Mouse (Mus musculus) embryonic facial prominence, embryonic 10.5 days (tissue): ENCODE measurements at regions not wholly inside any gene's neighbourhood (a gene's known extent, or its start where the extent isn't known, plus 50 kb on each side); places are given as distances from the start of the nearest gene placed in this dataset.

Experiments
- DNase-seq: peaks from one replicate; pipeline ENCODE4 v3.0.0-alpha.2; 2017; ENCODE audit warnings: low spot score
- H3K27ac ChIP-seq: fragments of 300-500 bp; sonication (generic); replicated peaks from 2 replicates; pipeline ENCODE4 v1.5.1; 2016; ENCODE audit warnings: mild to moderate bottlenecking
- H3K27me3 ChIP-seq: fragments of 300-500 bp; sonication (generic); replicated peaks from 2 replicates; pipeline ENCODE4 v1.6.1; 2016; ENCODE audit warnings: low read depth, mild to moderate bottlenecking; ENCODE audit not compliant: poor library complexity, severe bottlenecking
- H3K36me3 ChIP-seq: fragments of 300-500 bp; sonication (generic); replicated peaks from 2 replicates; pipeline ENCODE4 v1.6.1; 2016; ENCODE audit warnings: mild to moderate bottlenecking, moderate library complexity
- H3K4me1 ChIP-seq: fragments of 300-500 bp; sonication (generic); 2 replicates; pipeline ENCODE4 v1.6.1; 2016
- H3K4me3 ChIP-seq: fragments of 300-500 bp; sonication (generic); 2 replicates; pipeline ENCODE4 v1.5.1; 2016; ENCODE audit warnings: mild to moderate bottlenecking, moderate library complexity
- H3K9me3 ChIP-seq: fragments of 300-500 bp; sonication (generic); 2 replicates; pipeline ENCODE4 v1.6.1; 2016; ENCODE audit warnings: mild to moderate bottlenecking
- WGBS: fragments of 180-500 bp; shearing (Covaris S2); methylation state at CpG from one replicate; pipeline ENCODE4 v1.1.7; 2016; 5-methylcytosine and 5-hydroxymethylcytosine counted together

DNA sequence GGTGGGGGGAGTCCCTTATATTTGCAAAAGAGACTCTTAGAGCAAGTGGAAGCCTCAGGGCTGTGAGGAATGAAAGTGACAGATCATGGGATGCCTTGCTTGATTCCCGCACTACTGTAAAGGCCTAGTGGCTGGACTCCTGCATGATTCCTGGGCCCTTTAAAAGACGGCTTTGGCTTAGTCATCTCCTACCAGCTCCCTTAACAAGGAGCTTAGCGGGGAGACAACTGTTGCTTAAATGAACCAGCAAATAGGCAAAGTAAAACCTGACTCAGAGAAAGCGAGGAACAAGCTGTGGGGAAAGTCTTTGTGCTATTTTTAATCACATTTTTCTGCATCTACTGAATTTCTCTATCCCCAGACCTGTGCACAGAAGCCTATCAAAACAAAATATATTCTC is 165.5 kb downstream of the Emp1 start:
- DNase-seq = no peak
- no peak overlapping the region for H3K4me3 ChIP-seq
- H3K27ac ChIP-seq = no peak overlapping the region
- no peaks in the 10 kb centered on the region for H3K9me3 ChIP-seq
- peaks cover 7% of the 10 kb centered on the region for H3K4me1 ChIP-seq
- no peaks in the 10 kb centered on the region for H3K36me3 ChIP-seq
- H3K27me3 ChIP-seq = no peaks in the 10 kb centered on the region
- WGBS = 58% methylated on average over 4 of the region's 4 CpGs

DNA sequence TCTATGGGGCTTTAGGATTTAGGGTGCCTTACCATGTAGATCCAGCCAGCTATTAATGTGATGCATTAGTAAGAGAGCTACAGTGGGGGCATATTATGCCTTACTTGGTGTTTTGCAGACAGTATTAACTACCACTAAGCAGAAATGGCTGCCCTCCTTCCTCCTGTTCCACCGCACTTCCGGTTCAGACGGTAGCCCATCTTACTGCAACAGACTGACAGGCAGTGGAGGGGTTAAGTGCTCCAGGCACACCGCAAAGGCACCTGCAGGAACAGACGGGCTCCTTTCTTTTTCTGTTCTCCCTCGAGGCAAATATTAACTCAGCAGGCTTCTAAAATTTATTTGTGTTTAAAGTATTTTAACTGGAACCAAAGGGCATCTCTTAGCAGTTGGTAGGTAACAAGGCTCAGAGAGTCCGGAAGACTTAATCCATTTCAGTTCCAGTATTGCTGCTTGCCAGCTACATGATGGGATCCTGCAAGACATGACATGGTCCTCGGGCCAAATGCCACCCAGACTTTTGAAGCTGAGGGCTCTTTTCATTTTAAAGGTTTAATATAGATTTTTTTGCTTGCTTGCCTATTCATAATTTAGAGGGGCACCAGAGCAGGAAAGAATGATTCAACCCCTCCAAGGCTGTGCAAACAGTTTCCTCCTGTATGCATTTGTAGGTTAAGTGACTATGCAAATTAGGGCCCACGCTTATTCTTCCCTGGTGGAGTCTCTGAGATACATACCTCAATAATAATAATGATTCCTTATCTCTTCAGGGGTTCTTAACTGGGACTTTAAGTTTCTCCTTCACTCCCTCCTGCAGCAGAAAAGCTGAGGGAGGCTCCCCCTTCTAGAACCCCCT is 177.7 kb downstream of the Emp1 start:
- Histone ChIP-seq H3K36me3 (no peaks in the 10 kb centered on the region), H3K27ac (no peak overlapping the region), H3K27me3 (no peaks in the 10 kb centered on the region), H3K4me1 (0 out of 2 replicates have a peak, but pooled peaks cover 3% of the 10 kb centered on the region), H3K9me3 (no peaks in the 10 kb centered on the region), H3K4me3 (no peak overlapping the region)
- WGBS = 49% methylated on average over 9 of the region's 9 CpGs
- no peak for DNase-seq

DNA sequence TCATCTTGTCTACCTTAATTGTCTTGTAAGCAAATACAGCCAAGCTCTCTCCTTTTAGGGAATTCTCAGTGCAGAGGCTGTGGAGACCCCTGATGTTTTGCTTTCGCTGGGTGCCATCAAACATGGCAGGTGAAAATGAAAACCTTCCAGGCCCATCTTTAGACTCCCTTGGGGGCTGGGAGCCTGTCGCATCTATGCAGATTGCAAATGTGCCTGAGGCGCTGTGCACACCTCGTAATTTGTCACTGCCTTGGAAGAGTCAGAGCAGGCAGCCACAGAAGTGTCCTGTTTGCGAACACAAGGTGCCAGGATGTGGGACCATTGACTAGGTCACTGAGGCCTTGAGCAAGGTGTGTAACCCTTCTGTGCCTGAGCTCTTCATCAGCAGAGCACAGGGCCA is 179.2 kb downstream of the Emp1 start:
- H3K27ac ChIP-seq = no peak overlapping the region
- DNase-seq = no peak
- 0 out of 2 replicates have a peak, but pooled peaks cover 3% of the 10 kb centered on the region for H3K4me1 ChIP-seq
- 72% methylated on average over 5 of the region's 5 CpGs for whole genome bisulfite sequencing
- H3K4me3 ChIP-seq = no peak overlapping the region
- no peaks in the 10 kb centered on the region for H3K36me3 ChIP-seq
- H3K27me3 ChIP-seq = no peaks in the 10 kb centered on the region
- no peaks in the 10 kb centered on the region for H3K9me3 ChIP-seq

DNA sequence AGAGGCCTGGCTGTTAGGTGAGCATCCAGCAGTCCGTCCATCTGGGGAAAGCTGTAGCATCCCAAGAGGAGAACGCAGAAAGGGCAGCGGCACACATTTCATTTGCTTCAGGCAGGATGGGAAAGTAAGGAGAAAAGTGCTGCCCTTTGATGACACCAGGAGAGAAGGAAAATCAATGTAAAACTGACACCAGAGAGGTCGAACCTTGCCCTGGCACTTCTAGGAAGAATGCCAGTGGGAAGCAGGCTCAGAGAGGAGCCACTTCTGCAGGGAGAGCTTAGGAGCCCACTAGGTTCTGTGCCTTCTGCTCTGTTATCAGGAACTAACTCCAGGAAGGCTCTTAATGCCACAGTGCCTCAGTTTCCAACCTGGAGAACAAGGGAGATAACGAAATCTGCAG is 180.0 kb downstream of the Emp1 start:
- 58% methylated on average over 5 of the region's 5 CpGs for WGBS
- Histone ChIP-seq H3K36me3 (no peaks in the 10 kb centered on the region), H3K4me3 (no peak overlapping the region), H3K27me3 (no peaks in the 10 kb centered on the region), H3K4me1 (0 out of 2 replicates have a peak, but pooled peaks cover 3% of the 10 kb centered on the region), H3K27ac (no peak overlapping the region), H3K9me3 (no peaks in the 10 kb centered on the region)
- no peak for DNase-seq

DNA sequence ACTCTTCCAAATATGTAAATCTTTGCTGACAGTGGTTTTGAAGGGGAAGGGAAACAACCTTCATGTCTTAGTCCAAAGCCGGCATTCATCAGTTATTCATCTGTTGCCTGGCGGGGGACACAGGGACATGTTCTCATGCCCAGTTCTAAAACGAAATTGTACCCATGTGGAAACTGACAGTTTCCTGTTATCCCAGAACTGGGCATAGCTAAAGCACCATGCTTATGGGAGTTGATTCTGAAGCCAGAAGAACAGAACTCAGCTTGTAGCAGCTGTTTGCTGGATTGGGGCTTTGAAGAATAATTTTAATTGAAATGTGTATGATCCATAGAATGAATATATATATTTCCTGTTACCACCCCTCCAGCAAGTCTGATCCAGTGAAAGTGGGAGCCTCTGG is 181.0 kb downstream of the Emp1 start:
- 86% methylated on average over 3 of the region's 3 CpGs for WGBS
- no peak for DNase-seq

DNA sequence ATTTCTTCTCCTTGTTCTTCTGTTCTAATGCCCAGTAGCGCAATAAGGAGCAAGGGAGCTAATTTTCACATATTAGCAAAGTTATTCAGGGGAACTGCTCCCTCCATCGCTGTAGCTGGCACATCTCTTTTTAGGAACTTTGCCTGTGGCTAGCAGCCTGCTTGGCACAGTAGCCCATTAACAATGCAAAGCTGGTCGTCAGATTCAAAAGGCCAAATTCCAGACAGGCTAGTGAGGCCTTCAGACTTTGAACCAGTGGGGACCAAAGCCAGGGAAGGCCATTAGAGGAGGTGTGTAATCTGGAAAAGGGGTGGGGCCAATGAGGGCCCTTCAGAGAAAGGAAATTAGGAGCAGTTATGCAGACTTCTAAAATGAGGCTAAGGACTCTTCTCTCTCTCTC is 181.5 kb downstream of the Emp1 start:
- no peak overlapping the region for H3K4me3 ChIP-seq
- no peak overlapping the region for H3K27ac ChIP-seq
- no peak for DNase-seq
- H3K9me3 ChIP-seq = no peaks in the 10 kb centered on the region
- WGBS = 54% methylated on average over 3 of the region's 3 CpGs
- 0 out of 2 replicates have a peak, but pooled peaks cover 3% of the 10 kb centered on the region for H3K4me1 ChIP-seq
- H3K36me3 ChIP-seq = no peaks in the 10 kb centered on the region
- H3K27me3 ChIP-seq = no peaks in the 10 kb centered on the region

More for the DNA sequence above, 181.0 kb downstream of the Emp1 start:
- Histone ChIP-seq H3K4me3 (no peak overlapping the region), H3K27ac (no peak overlapping the region), H3K36me3 (no peaks in the 10 kb centered on the region), H3K27me3 (no peaks in the 10 kb centered on the region), H3K9me3 (no peaks in the 10 kb centered on the region), H3K4me1 (0 out of 2 replicates have a peak, but pooled peaks cover 3% of the 10 kb centered on the region)

DNA sequence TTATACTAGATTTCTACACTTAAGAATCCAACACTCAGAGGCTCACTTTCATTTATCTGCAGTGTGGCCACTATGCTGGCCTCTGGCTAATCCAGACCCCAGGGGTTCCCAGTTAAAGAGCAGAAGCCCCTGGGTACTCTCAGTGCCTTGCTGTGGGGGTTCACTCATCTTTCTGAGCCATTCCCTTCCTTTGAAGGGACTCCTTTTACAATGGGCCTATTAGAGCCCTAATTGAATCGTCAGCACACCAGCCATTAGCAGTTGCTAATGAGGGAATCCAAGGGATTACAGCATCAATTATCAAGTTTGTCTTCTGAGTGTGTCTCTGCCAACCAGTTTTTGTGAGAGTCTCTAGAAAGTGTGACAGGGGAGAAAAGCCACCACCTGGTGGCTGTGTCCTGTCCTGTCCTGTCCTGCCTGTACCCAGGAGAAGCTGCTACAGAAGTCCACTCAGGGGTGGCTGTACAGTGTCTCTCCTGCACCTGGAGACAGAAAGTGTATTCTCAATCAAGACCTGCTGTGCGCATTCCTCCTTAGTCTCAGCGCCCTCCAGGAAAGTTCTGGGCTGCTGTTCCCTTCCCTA is 188.1 kb downstream of the Emp1 start:
- no peak overlapping the region for H3K27ac ChIP-seq
- no peak for DNase-seq
- 37% methylated on average over 3 of the region's 3 CpGs for WGBS

DNA sequence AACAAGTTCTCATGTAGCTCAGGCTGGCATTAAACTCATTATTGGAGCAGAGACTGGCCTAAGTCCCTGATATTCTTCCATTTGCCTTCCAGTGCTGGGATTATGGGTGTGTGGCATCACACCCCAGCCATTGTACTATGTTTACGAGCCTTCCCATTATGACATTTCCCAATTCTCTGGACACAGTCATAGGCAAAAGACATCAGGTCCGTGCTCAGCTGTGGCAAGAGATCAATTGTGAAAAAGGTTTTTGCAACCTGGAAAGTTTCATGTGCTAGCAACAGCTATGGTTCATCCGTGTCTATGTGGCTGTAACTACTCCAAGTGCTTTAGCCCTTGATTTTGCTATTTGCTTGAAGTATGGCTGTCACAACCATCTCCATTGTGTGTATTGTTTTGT is 190.1 kb downstream of the Emp1 start:
- no peaks in the 10 kb centered on the region for H3K9me3 ChIP-seq
- DNase-seq = no peak
- H3K27ac ChIP-seq = no peak overlapping the region
- H3K27me3 ChIP-seq = no peaks in the 10 kb centered on the region
- 0 out of 2 replicates have a peak, but pooled peaks cover 3% of the 10 kb centered on the region for H3K4me1 ChIP-seq
- H3K4me3 ChIP-seq = no peak overlapping the region
- no peaks in the 10 kb centered on the region for H3K36me3 ChIP-seq
- WGBS = 87% methylated on average over 3 of the region's 3 CpGs

More for the DNA sequence above, 188.1 kb downstream of the Emp1 start:
- Histone ChIP-seq H3K36me3 (no peaks in the 10 kb centered on the region), H3K27me3 (no peaks in the 10 kb centered on the region), H3K9me3 (no peaks in the 10 kb centered on the region), H3K4me3 (no peak overlapping the region), H3K4me1 (0 out of 2 replicates have a peak, but pooled peaks cover 3% of the 10 kb centered on the region)

DNA sequence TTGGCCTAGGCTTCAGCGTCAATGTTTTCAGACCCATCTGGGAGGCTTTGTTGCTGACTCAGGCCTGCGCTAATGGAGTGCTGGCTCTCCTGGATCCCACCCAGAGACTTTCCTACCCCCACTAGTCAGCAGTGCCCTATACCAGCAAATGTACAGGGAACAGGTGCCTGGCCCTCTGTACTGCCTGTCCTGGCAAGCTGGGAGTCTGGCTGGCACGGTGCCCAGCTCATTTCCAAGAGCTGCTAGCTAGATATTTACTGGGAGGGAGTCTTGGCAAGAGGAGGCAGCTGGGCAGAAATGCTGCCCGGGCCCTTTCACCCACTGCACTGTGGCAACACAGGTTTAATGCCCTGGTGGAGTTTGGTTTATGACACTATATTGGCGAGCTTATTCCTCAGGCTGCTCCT is 197.2 kb downstream of the Emp1 start:
- no peaks in the 10 kb centered on the region for H3K9me3 ChIP-seq
- DNase-seq = no peak
- H3K4me1 ChIP-seq = no peaks in the 10 kb centered on the region
- H3K27ac ChIP-seq = no peak overlapping the region
- no peaks in the 10 kb centered on the region for H3K36me3 ChIP-seq
- H3K4me3 ChIP-seq = no peak overlapping the region
- no peaks in the 10 kb centered on the region for H3K27me3 ChIP-seq
- WGBS = 85% methylated on average over 5 of the region's 5 CpGs

DNA sequence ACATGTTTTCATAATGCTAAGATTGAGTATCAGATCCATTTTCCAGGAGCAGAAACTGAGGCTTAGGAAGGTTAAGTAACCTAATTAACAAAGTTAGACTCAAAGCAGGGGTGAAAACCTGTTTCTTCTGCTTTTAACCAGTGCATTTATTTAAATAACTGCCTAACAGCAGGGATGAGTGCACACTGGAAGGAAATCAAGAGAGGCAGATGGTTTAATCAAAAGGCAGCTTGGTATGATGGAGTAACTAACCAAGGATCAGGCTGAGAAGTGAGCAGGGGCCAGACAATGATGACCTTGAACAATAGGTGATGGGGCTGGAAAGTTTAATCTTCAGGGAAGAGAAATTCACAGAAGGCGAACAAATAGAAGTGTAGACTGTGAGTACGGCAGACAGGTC is 199.9 kb downstream of the Emp1 start:
- no peaks in the 10 kb centered on the region for H3K27me3 ChIP-seq
- no peak for DNase-seq
- H3K9me3 ChIP-seq = no peaks in the 10 kb centered on the region
- H3K36me3 ChIP-seq = no peaks in the 10 kb centered on the region
- WGBS = 88% methylated on average over 2 of the region's 2 CpGs
- H3K4me1 ChIP-seq = no peaks in the 10 kb centered on the region
- H3K27ac ChIP-seq = no peak overlapping the region
- no peak overlapping the region for H3K4me3 ChIP-seq

DNA sequence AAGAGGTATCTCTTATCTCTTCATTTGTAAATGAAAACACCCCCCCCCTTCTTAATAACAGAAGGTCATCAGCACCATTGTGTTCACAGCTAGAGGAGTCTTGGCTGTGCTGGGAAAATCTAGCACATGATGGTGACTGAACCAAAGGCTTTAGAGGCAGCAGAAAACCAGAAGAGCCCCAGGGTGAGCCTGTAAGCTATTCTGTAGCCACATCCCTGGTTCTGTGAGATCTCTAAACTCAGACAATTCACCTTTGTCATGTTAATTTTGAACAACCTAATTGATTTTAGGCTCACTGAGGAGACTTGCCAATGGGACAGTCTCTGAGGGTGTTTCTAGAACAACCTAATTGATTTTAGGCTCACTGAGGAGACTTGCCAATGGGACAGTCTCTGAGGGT is 201.4 kb downstream of the Emp1 start:
- no peak overlapping the region for H3K4me3 ChIP-seq
- H3K27ac ChIP-seq = no peak overlapping the region
- H3K27me3 ChIP-seq = no peaks in the 10 kb centered on the region
- H3K9me3 ChIP-seq = no peaks in the 10 kb centered on the region
- H3K4me1 ChIP-seq = no peaks in the 10 kb centered on the region
- DNase-seq = no peak
- H3K36me3 ChIP-seq = no peaks in the 10 kb centered on the region

DNA sequence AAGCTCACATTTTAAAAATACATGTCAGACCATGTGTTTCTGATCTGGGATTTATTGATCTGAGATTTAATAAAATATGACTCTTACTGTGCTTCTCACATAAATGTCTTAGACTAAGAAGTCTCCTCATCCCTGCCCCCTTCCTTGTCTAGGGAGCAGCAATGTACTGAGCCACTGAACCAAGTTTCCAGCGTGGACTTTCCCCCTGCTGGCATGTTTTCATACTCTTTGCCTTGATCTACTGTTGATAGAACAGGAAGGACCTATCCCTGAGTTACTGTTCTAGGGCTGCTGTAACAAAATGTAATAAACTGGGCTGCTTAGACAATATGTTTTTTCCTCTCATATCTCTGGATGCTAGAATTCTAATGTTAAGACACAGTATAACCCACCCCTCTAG is 206.7 kb downstream of the Emp1 start:
- DNase-seq = no peak
- Histone ChIP-seq H3K27ac (no peak overlapping the region), H3K4me3 (no peak overlapping the region), H3K4me1 (no peaks in the 10 kb centered on the region), H3K27me3 (no peaks in the 10 kb centered on the region), H3K36me3 (no peaks in the 10 kb centered on the region), H3K9me3 (no peaks in the 10 kb centered on the region)
- WGBS = 66% methylated on average over 1 of the region's 1 CpGs

DNA sequence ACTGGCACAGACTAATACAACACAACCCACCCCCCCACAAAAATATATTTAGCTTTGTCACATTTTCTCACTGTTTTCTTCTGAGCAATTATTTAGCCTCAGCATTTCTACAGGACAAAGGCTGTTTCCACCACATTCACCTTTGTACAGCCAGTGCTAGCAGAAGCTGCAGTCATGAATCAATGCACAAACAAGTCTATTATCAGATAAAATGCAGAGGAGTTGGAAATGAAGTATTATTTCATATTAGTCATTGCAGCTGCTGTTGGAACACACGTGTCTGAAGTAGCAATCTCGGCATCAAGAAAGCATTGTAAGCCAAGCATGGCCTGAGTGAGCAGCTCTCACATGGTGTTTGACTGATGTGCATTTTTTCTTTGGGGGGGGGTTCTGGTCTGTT is 212.9 kb downstream of the Emp1 start:
- no peaks in the 10 kb centered on the region for H3K36me3 ChIP-seq
- no peaks in the 10 kb centered on the region for H3K4me1 ChIP-seq
- no peak overlapping the region for H3K4me3 ChIP-seq
- no peaks in the 10 kb centered on the region for H3K27me3 ChIP-seq
- WGBS = 88% methylated on average over 2 of the region's 2 CpGs
- no peak for DNase-seq
- H3K9me3 ChIP-seq = no peaks in the 10 kb centered on the region
- no peak overlapping the region for H3K27ac ChIP-seq
